Mouse (Mus musculus) layer of hippocampus, adult 2 months (tissue): ENCODE measurements around the gene Lpp. TPM values are rescaled to one million over a fixed set of nuclear protein-coding genes. Genes with fewer than 3 reads are reported as not detected.

Experiments used
- DNase-seq, 2 experiments: peaks; one replicate each; pipeline ENCODE4 v3.0.0; 2022; ENCODE audit warnings: low spot score in 2 of 2
- H3K27ac ChIP-seq: fragments of 200-600 bp; 2 replicates; pipeline ENCODE4 v1.8.1; 2022
- H3K4me3 ChIP-seq: fragments of 200-600 bp; 2 replicates; pipeline ENCODE4 v1.8.1; 2022; ENCODE audit warnings: mild to moderate bottlenecking
- CTCF ChIP-seq: fragments of 200-600 bp; conservative IDR thresholded peaks from 2 replicates; pipeline ENCODE4 v1.8.1; 2022; ENCODE audit warnings: antibody characterized with exemption, mild to moderate bottlenecking, moderate library complexity
- total RNA-seq, 2 experiments: library from RNA; stranded (reverse); gene quantifications; 2 replicates each; pipeline ENCODE4 v1.2.3; 2021

The Lpp gene
- total RNA-seq, 2 experiments from 2014 or later, result 10.1 to 10.5 TPM

GRCm38 (mm10) chr16:24912381-24912780 lies 519.1 kb downstream of the Lpp start:
- DNase-seq, result no peak
- H3K4me3 ChIP-seq, result no peak overlapping the region
- TF ChIP-seq CTCF, result no peak
- H3K27ac ChIP-seq, result no peak overlapping the region

- no peak for DNase-seq
- Histone ChIP-seq H3K4me3 (no peak overlapping the region), H3K27ac (no peak overlapping the region)
- no peak for TF ChIP-seq CTCF
Measured at GRCm38 (mm10) chr16:24913021-24913420, 519.7 kb downstream of the Lpp start.

- peak in 1 of 2 experiments; percentile 20 for DNase-seq
- Histone ChIP-seq H3K4me3 (no peak overlapping the region), H3K27ac (peak overlapping the region; percentile 59)
- no peak for TF ChIP-seq CTCF
Measured at GRCm38 (mm10) chr16:24913641-24914392, 520.5 kb downstream of the Lpp start.

- DNase-seq, result peak; percentile 22 to 49
- no peak for TF ChIP-seq CTCF
- H3K27ac ChIP-seq, result peak overlapping the region; percentile 59
- H3K4me3 ChIP-seq, result no peak overlapping the region
Measured at GRCm38 (mm10) chr16:24914393-24914751, 521.1 kb downstream of the Lpp start.

GRCm38 (mm10) chr16:24915470-24915869 lies 522.2 kb downstream of the Lpp start:
- TF ChIP-seq CTCF, result no peak
- no peak for DNase-seq

GRCm38 (mm10) chr16:24919349-24920012 lies 526.2 kb downstream of the Lpp start:
- TF ChIP-seq CTCF, result no peak
- Histone ChIP-seq H3K4me3 (peak overlapping the region; percentile 38), H3K27ac (peak overlapping the region; percentile 82)
- DNase-seq, result no peak

More at GRCm38 (mm10) chr16:24915470-24915869, 522.2 kb downstream of the Lpp start:
- Histone ChIP-seq H3K27ac (no peak overlapping the region), H3K4me3 (no peak overlapping the region)

- TF ChIP-seq CTCF, result no peak
- H3K4me3 ChIP-seq, result no peak overlapping the region
- H3K27ac ChIP-seq, result no peak overlapping the region
- no peak for DNase-seq
Measured at GRCm38 (mm10) chr16:24930070-24930469, 536.8 kb downstream of the Lpp start.

- TF ChIP-seq CTCF, result no peak
- H3K4me3 ChIP-seq, result no peak overlapping the region
Measured at GRCm38 (mm10) chr16:24930621-24931020, 537.3 kb downstream of the Lpp start.

GRCm38 (mm10) chr16:24932816-24933215 lies 539.5 kb downstream of the Lpp start:
- Histone ChIP-seq H3K4me3 (no peak overlapping the region), H3K27ac (no peak overlapping the region)
- DNase-seq, result no peak
- no peak for TF ChIP-seq CTCF

More at GRCm38 (mm10) chr16:24930621-24931020, 537.3 kb downstream of the Lpp start:
- DNase-seq, result no peak
- H3K27ac ChIP-seq, result no peak overlapping the region

GRCm38 (mm10) chr16:24933691-24934090 lies 540.4 kb downstream of the Lpp start:
- no peak for TF ChIP-seq CTCF
- no peak for DNase-seq
- Histone ChIP-seq H3K4me3 (no peak overlapping the region), H3K27ac (no peak overlapping the region)

- no peak for DNase-seq
- Histone ChIP-seq H3K4me3 (no peak overlapping the region), H3K27ac (no peak overlapping the region)
- no peak for TF ChIP-seq CTCF
Measured at GRCm38 (mm10) chr16:24941306-24942160, 548.2 kb downstream of the Lpp start.

- Histone ChIP-seq H3K27ac (no peak overlapping the region), H3K4me3 (no peak overlapping the region)
- no peak for TF ChIP-seq CTCF
- DNase-seq, result no peak
Measured at GRCm38 (mm10) chr16:24943486-24944261, 550.4 kb downstream of the Lpp start.
